Mouse (Mus musculus) forebrain, embryonic 13.5 days (tissue): ENCODE results near the gene Rtp1. TPM values are rescaled to one million over a fixed set of nuclear protein-coding genes. Genes with fewer than 3 reads are reported as not detected.

Source experiments
- polyA plus RNA-seq: library from polyadenylated mRNA; unstranded; fragments of >200 nt; fragmentation: Nextera tagmentation; extraction: Ambion mirVana; gene quantifications from 2 replicates; pipeline ENCODE4 v1.2.1, GENCODE M21; 2015

The Rtp1 gene
- polyA plus RNA-seq, 1 experiment from 2014 or later = not detected

Other genes starting within 250 kb of the Rtp1 start
- 37.8 and 39.5 TPM in 2 replicates for gene St6gal1, start 204.4 kb upstream of the Rtp1 start, polyA plus RNA-seq
- gene Rtp4, start 91.2 kb downstream of the Rtp1 start, polyA plus RNA-seq = 2.3 and 3.3 TPM in 2 replicates
- 53.5 and 55.9 TPM in 2 replicates for gene Masp1, start 91.7 kb downstream of the Rtp1 start, polyA plus RNA-seq